15 mouse cellular contexts compared by ENCODE assay signal in genomic region chr6:52209685-52210046, GRCm38 (mm10). TPM values are rescaled to one million over a fixed set of nuclear protein-coding genes. Genes with fewer than 3 reads are reported as not detected.
DNase-seq lines count a peak whose midpoint lies in the region; ATAC-seq and TF ChIP-seq lines count a peak whose summit lies in the region.
"Had no signal": no experiment of that assay in that cellular context is flagged by ENCODE, and none has a peak within 500 bp of the region (broad histone marks: within the 10 kb centered on the region; RNA-seq: fewer than 3 reads in every experiment).

No protein-coding gene starts in this region.

- H3K27me3 ChIP-seq in liver, embryonic 11.5 days (replicated peaks; ENCODE audit: control insufficient read depth, insufficient read depth, low read length), result peaks cover 99% of the 10 kb centered on the region
- peaks cover 86% of the 10 kb centered on the region for H3K27me3 ChIP-seq in hindbrain, postnatal 0 days (ENCODE audit: insufficient read depth, low read length)
- H3K27me3 ChIP-seq in kidney, postnatal 0 days (ENCODE audit: insufficient read depth, low read length), result no peaks in the 10 kb centered on the region
- no peaks in the 10 kb centered on the region for H3K27me3 ChIP-seq in neural tube, embryonic 14.5 days (ENCODE audit: control insufficient read depth, insufficient read depth, low read length)

- intact Hi-C loops in gastrocnemius, postnatal 14 days (cut with DNase I; ENCODE audit: low total_unique reads), result no loop called here

- H3K4me3 ChIP-seq in liver, embryonic 11.5 days (ENCODE audit: low read depth, low read length), result no peak overlapping the region
- H3K4me3 ChIP-seq in hindbrain, postnatal 0 days (ENCODE audit: low read length), result peak overlapping the region; percentile 2; the same call in 1 of the 2 replicates
- H3K4me3 ChIP-seq in kidney, postnatal 0 days (replicated peaks; ENCODE audit: low read depth, low read length), result peak overlapping the region; percentile 78
- H3K4me3 ChIP-seq in neural tube, embryonic 14.5 days (ENCODE audit: low read depth, low read length), result peak overlapping the region; percentile 88
- H3K4me3 ChIP-seq: embryonic facial prominence, embryonic 15.5 days; midbrain, embryonic 15.5 days had no signal

- no peak for DNase-seq in liver, embryonic 11.5 days (ENCODE audit: low spot score)
- no peak for DNase-seq in liver
- no peak for DNase-seq in hindbrain, postnatal 0 days (ENCODE audit: low spot score)
- no peak for DNase-seq in kidney, postnatal 0 days (ENCODE audit: low spot score)
- no peak for DNase-seq in spleen, adult 18-20 months
- DNase-seq in gastrocnemius, postnatal 14 days, result no peak
- DNase-seq in layer of hippocampus, adult 9-10 months (ENCODE audit: low spot score), result no peak
- DNase-seq: cerebellum, postnatal 14 days; forebrain, postnatal 0 days had no signal

- no peak for ATAC-seq in liver, embryonic 11.5 days (replicated peaks; ENCODE audit: low FRiP score)
- ATAC-seq in hindbrain, postnatal 0 days, result no peak
- ATAC-seq in kidney, postnatal 0 days (replicated peaks; ENCODE audit: low FRiP score, low read depth), result no peak
- no peak for ATAC-seq in neural tube, embryonic 14.5 days (ENCODE audit: low read depth)
- ATAC-seq: forebrain, postnatal 0 days; midbrain, embryonic 15.5 days had no signal

- H3K36me3 ChIP-seq in liver, embryonic 11.5 days (ENCODE audit: control insufficient read depth, insufficient read depth, low read length), result no peaks in the 10 kb centered on the region
- no peaks in the 10 kb centered on the region for H3K36me3 ChIP-seq in hindbrain, postnatal 0 days (ENCODE audit: insufficient read depth, low read length)
- H3K36me3 ChIP-seq in kidney, postnatal 0 days (ENCODE audit: insufficient read depth, low read length), result 0 out of 2 replicates have a peak, but pooled peaks cover 4% of the 10 kb centered on the region
- peaks cover 19% of the 10 kb centered on the region; the same call in 1 of the 2 replicates for H3K36me3 ChIP-seq in neural tube, embryonic 14.5 days (ENCODE audit: control insufficient read depth, insufficient read depth, low read length)
- H3K36me3 ChIP-seq: embryonic facial prominence, embryonic 15.5 days; midbrain, embryonic 15.5 days had no signal

- H3K4me2 ChIP-seq in liver, embryonic 11.5 days, result peak overlapping the region; percentile 49; the same call in 1 of the 2 replicates
- H3K4me2 ChIP-seq in hindbrain, postnatal 0 days (ENCODE audit: low read depth, low read length), result no peak overlapping the region
- H3K4me2 ChIP-seq in kidney, postnatal 0 days (ENCODE audit: low read length), result peak overlapping the region; percentile 89
- H3K4me2 ChIP-seq in neural tube, embryonic 14.5 days (ENCODE audit: low read depth, low read length), result peak overlapping the region; percentile 99
- H3K4me2 ChIP-seq: embryonic facial prominence, embryonic 15.5 days; midbrain, embryonic 15.5 days had no signal

- no peaks in the 10 kb centered on the region for H3K9me3 ChIP-seq in liver, embryonic 11.5 days (ENCODE audit: control insufficient read depth, low read length)
- H3K9me3 ChIP-seq in hindbrain, postnatal 0 days (ENCODE audit: low read length), result no peaks in the 10 kb centered on the region
- H3K9me3 ChIP-seq in kidney, postnatal 0 days (replicated peaks; ENCODE audit: low read length), result no peaks in the 10 kb centered on the region
- no peaks in the 10 kb centered on the region for H3K9me3 ChIP-seq in neural tube, embryonic 14.5 days (ENCODE audit: control insufficient read depth, low read length)
- H3K9me3 ChIP-seq: embryonic facial prominence, embryonic 15.5 days; midbrain, embryonic 15.5 days had no signal

- 7% methylated on average over 12 of the region's 12 CpGs for WGBS in liver, embryonic 11.5 days
- 12% methylated on average over 12 of the region's 12 CpGs for WGBS in hindbrain, postnatal 0 days
- 7% methylated on average over 12 of the region's 12 CpGs for WGBS in kidney, postnatal 0 days
- 4% methylated on average over 12 of the region's 12 CpGs for WGBS in neural tube, embryonic 14.5 days

- no peak overlapping the region for H3K27ac ChIP-seq in liver, embryonic 11.5 days (ENCODE audit: low read depth, low read length)
- no peak overlapping the region for H3K27ac ChIP-seq in hindbrain, postnatal 0 days
- H3K27ac ChIP-seq in kidney, postnatal 0 days, result peak overlapping the region; percentile 85
- H3K27ac ChIP-seq in neural tube, embryonic 14.5 days (ENCODE audit: low read depth, low read length), result peak overlapping the region; percentile 92
- H3K27ac ChIP-seq: embryonic facial prominence, embryonic 15.5 days; liver, embryonic 14.5 days; midbrain, embryonic 15.5 days had no signal

- no peak for TF ChIP-seq CTCF in hindbrain, postnatal 0 days (IDR thresholded peaks at IDR 0.05; ENCODE audit: low read depth)
- TF ChIP-seq CTCF in kidney, postnatal 0 days (IDR thresholded peaks at IDR 0.05; ENCODE audit: low read depth), result no peak

- H3K4me1 ChIP-seq in liver, embryonic 11.5 days (replicated peaks; ENCODE audit: control insufficient read depth, insufficient read depth, low read length), result no peaks in the 10 kb centered on the region; the same call in none of the 2 replicates
- H3K4me1 ChIP-seq in hindbrain, postnatal 0 days (ENCODE audit: insufficient read depth, low read length), result no peaks in the 10 kb centered on the region
- H3K4me1 ChIP-seq in kidney, postnatal 0 days (replicated peaks; ENCODE audit: insufficient read depth, low read length), result peaks cover 47% of the 10 kb centered on the region
- H3K4me1 ChIP-seq in neural tube, embryonic 14.5 days (ENCODE audit: control insufficient read depth, insufficient read depth, low read length), result peaks cover 49% of the 10 kb centered on the region

- H3K9ac ChIP-seq in liver, embryonic 11.5 days (ENCODE audit: low read depth, low read length), result no peak overlapping the region
- H3K9ac ChIP-seq in hindbrain, postnatal 0 days (replicated peaks; ENCODE audit: low read length), result no peak overlapping the region
- H3K9ac ChIP-seq in kidney, postnatal 0 days (ENCODE audit: low read depth, low read length), result peak overlapping the region; percentile 64
- H3K9ac ChIP-seq in neural tube, embryonic 14.5 days (replicated peaks; ENCODE audit: low read depth, low read length), result peak overlapping the region; percentile 98
- H3K9ac ChIP-seq: embryonic facial prominence, embryonic 15.5 days; forebrain, postnatal 0 days; liver, embryonic 14.5 days; midbrain, embryonic 15.5 days had no signal

RNA-seq across cellular contexts. Expression of gene Hoxa6, which starts 1.1 kb away (rescaled TPM):
- polyA plus RNA-seq in liver, embryonic 11.5 days (2014; fragmentation: Nextera tagmentation; extraction: Ambion mirVana), result 0.45 and 0.71 TPM in 2 replicates
- total RNA-seq in hindbrain, postnatal 0 days (2014; rRNA removed), result 12.3 and 25.8 TPM in 2 replicates
- 6.0 and 7.7 TPM in 2 replicates for polyA plus RNA-seq in hindbrain, postnatal 0 days (2015; fragmentation: Nextera tagmentation; extraction: Ambion mirVana)
- polyA plus RNA-seq in kidney, postnatal 0 days (2015; fragmentation: Nextera tagmentation; extraction: Ambion mirVana), result 2.8 and 3.0 TPM in 2 replicates
- 10.1 and 15.7 TPM in 2 replicates for polyA plus RNA-seq in neural tube, embryonic 14.5 days (2014; fragmentation: Nextera tagmentation; extraction: Ambion mirVana)
- total RNA-seq in gastrocnemius, postnatal 14 days (2021), result 1 to 10 TPM in 1 of 2 experiments, under 1 TPM in 1; 0.74 to 1.3 TPM
- total RNA-seq: forebrain, postnatal 0 days; heart, adult 8-10 months; layer of hippocampus, postnatal 25 days had no signal
- polyA plus RNA-seq: embryonic facial prominence, embryonic 15.5 days; forebrain, postnatal 0 days; liver, embryonic 14.5 days; midbrain, embryonic 15.5 days had no signal

RNA-seq across cellular contexts. Expression of gene Hoxa3, which starts 3.5 kb away (rescaled TPM):
- 2.8 and 2.9 TPM in 2 replicates for polyA plus RNA-seq in liver, embryonic 11.5 days (2014; fragmentation: Nextera tagmentation; extraction: Ambion mirVana)
- 8.7 and 9.8 TPM in 2 replicates for total RNA-seq in hindbrain, postnatal 0 days (2014; rRNA removed)
- polyA plus RNA-seq in hindbrain, postnatal 0 days (2015; fragmentation: Nextera tagmentation; extraction: Ambion mirVana), result 7.9 and 8.8 TPM in 2 replicates
- polyA plus RNA-seq in kidney, postnatal 0 days (2015; fragmentation: Nextera tagmentation; extraction: Ambion mirVana), result 4.8 and 6.0 TPM in 2 replicates
- 10.8 and 13.4 TPM in 2 replicates for polyA plus RNA-seq in neural tube, embryonic 14.5 days (2014; fragmentation: Nextera tagmentation; extraction: Ambion mirVana)
- total RNA-seq in gastrocnemius, postnatal 14 days (2021), result 1 to 10 TPM; 2.4 to 3.1 TPM
- total RNA-seq: forebrain, postnatal 0 days; layer of hippocampus, postnatal 25 days had no signal
- polyA plus RNA-seq: forebrain, postnatal 0 days; midbrain, embryonic 15.5 days had no signal

RNA-seq across cellular contexts. Expression of gene Gm28308, which starts 3.5 kb away (rescaled TPM):
- not detected in 2 replicates for polyA plus RNA-seq in liver, embryonic 11.5 days (2014; fragmentation: Nextera tagmentation; extraction: Ambion mirVana)
- 0.83 and 2.2 TPM in 2 replicates for total RNA-seq in hindbrain, postnatal 0 days (2014; rRNA removed)
- not detected in 2 replicates for polyA plus RNA-seq in hindbrain, postnatal 0 days (2015; fragmentation: Nextera tagmentation; extraction: Ambion mirVana)
- 0.66 and 2.1 TPM in 2 replicates for polyA plus RNA-seq in kidney, postnatal 0 days (2015; fragmentation: Nextera tagmentation; extraction: Ambion mirVana)
- 4.2 TPM in 1 of 2 replicates, not detected in the other for polyA plus RNA-seq in neural tube, embryonic 14.5 days (2014; fragmentation: Nextera tagmentation; extraction: Ambion mirVana)
- total RNA-seq in gastrocnemius, postnatal 14 days (2021), result under 1 TPM in 1 of 2 experiments, not detected in 1; 0.51 TPM
- total RNA-seq: forebrain, postnatal 0 days; layer of hippocampus, postnatal 25 days had no signal
- polyA plus RNA-seq: embryonic facial prominence, embryonic 15.5 days; forebrain, postnatal 0 days; liver, embryonic 14.5 days; midbrain, embryonic 15.5 days had no signal

RNA-seq across cellular contexts. Expression of gene Hoxa5, which starts 5.3 kb away (rescaled TPM):
- 8.0 and 9.7 TPM in 2 replicates for polyA plus RNA-seq in liver, embryonic 11.5 days (2014; fragmentation: Nextera tagmentation; extraction: Ambion mirVana)
- 99.2 and 108 TPM in 2 replicates for total RNA-seq in hindbrain, postnatal 0 days (2014; rRNA removed)
- 81.7 and 89.4 TPM in 2 replicates for polyA plus RNA-seq in hindbrain, postnatal 0 days (2015; fragmentation: Nextera tagmentation; extraction: Ambion mirVana)
- polyA plus RNA-seq in kidney, postnatal 0 days (2015; fragmentation: Nextera tagmentation; extraction: Ambion mirVana), result 9.7 and 10.4 TPM in 2 replicates
- polyA plus RNA-seq in neural tube, embryonic 14.5 days (2014; fragmentation: Nextera tagmentation; extraction: Ambion mirVana), result 20.9 and 30.6 TPM in 2 replicates
- 1 to 10 TPM; 1.9 to 2.5 TPM for total RNA-seq in gastrocnemius, postnatal 14 days (2021)
- total RNA-seq: forebrain, postnatal 0 days; layer of hippocampus, postnatal 25 days had no signal
- polyA plus RNA-seq: forebrain, postnatal 0 days; midbrain, embryonic 15.5 days had no signal

RNA-seq across cellular contexts. Expression of gene Hoxa7, which starts 12.0 kb away (rescaled TPM):
- 2.7 and 3.1 TPM in 2 replicates for polyA plus RNA-seq in liver, embryonic 11.5 days (2014; fragmentation: Nextera tagmentation; extraction: Ambion mirVana)
- total RNA-seq in hindbrain, postnatal 0 days (2014; rRNA removed), result 2.6 and 2.9 TPM in 2 replicates
- 1.3 and 3.9 TPM in 2 replicates for polyA plus RNA-seq in hindbrain, postnatal 0 days (2015; fragmentation: Nextera tagmentation; extraction: Ambion mirVana)
- polyA plus RNA-seq in kidney, postnatal 0 days (2015; fragmentation: Nextera tagmentation; extraction: Ambion mirVana), result 29.7 and 31.7 TPM in 2 replicates
- polyA plus RNA-seq in neural tube, embryonic 14.5 days (2014; fragmentation: Nextera tagmentation; extraction: Ambion mirVana), result 90.8 and 110 TPM in 2 replicates
- 1 to 10 TPM; 6.3 to 7.3 TPM for total RNA-seq in gastrocnemius, postnatal 14 days (2021)
- total RNA-seq: forebrain, postnatal 0 days; layer of hippocampus, postnatal 25 days had no signal
- polyA plus RNA-seq: embryonic facial prominence, embryonic 15.5 days; forebrain, postnatal 0 days; midbrain, embryonic 15.5 days had no signal

Comparison
In these comparisons a context has a peak if more than half of its experiments do, and no peak if none do; other contexts are left out.
1. H3K27ac ChIP-seq: peak in kidney, postnatal 0 days (single experiment) and neural tube, embryonic 14.5 days (single experiment); none in liver, embryonic 11.5 days (single experiment) and hindbrain, postnatal 0 days (single experiment).
2. H3K9ac ChIP-seq: peak in kidney, postnatal 0 days (single experiment) and neural tube, embryonic 14.5 days (single experiment); none in liver, embryonic 11.5 days (single experiment) and hindbrain, postnatal 0 days (single experiment).